Mouse (Mus musculus) ES-E14 (cell line): ENCODE measurements around the gene Prune1. TPM values are rescaled to one million over a fixed set of nuclear protein-coding genes. Genes with fewer than 3 reads are reported as not detected.

Experiments used
- DNase-seq: peaks from one replicate; pipeline ENCODE4 v3.0.0-alpha.2; 2013; ENCODE audit warnings: low read depth, low spot score
- H3K27ac ChIP-seq: 2 replicates; pipeline ENCODE4 v1.5.1; 2012; ENCODE audit warnings: low read depth, mild to moderate bottlenecking, low read length, moderate library complexity, mixed read lengths; ENCODE audit not compliant: poor library complexity, insufficient read depth, severe bottlenecking
- H3K36me3 ChIP-seq: 2 replicates; pipeline ENCODE4 v1.6.1; 2012; ENCODE audit warnings: mild to moderate bottlenecking, low read length, moderate library complexity, mixed read lengths; ENCODE audit not compliant: control insufficient read depth, poor library complexity, insufficient read depth, severe bottlenecking
- H3K4me1 ChIP-seq, 2 experiments: fragments of 150-350 bp in 1 of 2; sonication (generic) in 1 of 2; 2 replicates each; pipeline ENCODE4 v1.6.1; 2012; ENCODE audit warnings: low read length in 2 of 2, mild to moderate bottlenecking in 1 of 2, mixed read lengths in 1 of 2; ENCODE audit not compliant: control insufficient read depth in 2 of 2, insufficient read depth in 2 of 2, poor library complexity in 1 of 2
- H3K4me3 ChIP-seq, 2 experiments: fragments of 150-350 bp in 1 of 2; sonication (generic) in 1 of 2; 2 replicates each; pipeline ENCODE4 v1.5.1; 2012; ENCODE audit warnings: low read length in 2 of 2, low read depth in 1 of 2, mild to moderate bottlenecking in 1 of 2, mixed read lengths in 1 of 2; ENCODE audit not compliant: insufficient read depth in 1 of 2, poor library complexity in 1 of 2, severe bottlenecking in 1 of 2
- H3K9ac ChIP-seq: 2 replicates; pipeline ENCODE4 v1.6.1; 2012; ENCODE audit warnings: low read depth, mild to moderate bottlenecking, low read length, mixed read lengths; ENCODE audit not compliant: poor library complexity, insufficient read depth, severe bottlenecking
- H3K9me3 ChIP-seq: fragments of 150-350 bp; sonication (generic); 2 replicates; pipeline ENCODE4 v1.6.1; 2012; ENCODE audit warnings: low read depth, mild to moderate bottlenecking, low read length; ENCODE audit not compliant: control insufficient read depth, insufficient read depth
- CHD2 ChIP-seq: IDR thresholded peaks from 2 replicates; pipeline ENCODE4 v1.6.1; 2014; ENCODE audit warnings: mild to moderate bottlenecking, low read depth, low read length, inconsistent platforms
- HCFC1 ChIP-seq: IDR thresholded peaks from 2 replicates; pipeline ENCODE4 v1.6.1; 2012; ENCODE audit warnings: low read length, inconsistent platforms, borderline replicate concordance; ENCODE audit not compliant: insufficient read depth
- MAFK ChIP-seq: IDR thresholded peaks from 2 replicates; pipeline ENCODE4 v1.6.1; 2014; ENCODE audit warnings: mild to moderate bottlenecking, low read depth, low read length, inconsistent platforms; ENCODE audit not compliant: insufficient read depth
- ZC3H11A ChIP-seq: IDR thresholded peaks from 2 replicates; pipeline ENCODE4 v1.6.1; 2012; ENCODE audit warnings: low read depth, mild to moderate bottlenecking, inconsistent platforms, low read length, borderline replicate concordance
- ZNF384 ChIP-seq: IDR thresholded peaks from 2 replicates; pipeline ENCODE4 v1.6.1; 2012; ENCODE audit warnings: low read depth, low read length, inconsistent platforms
- in situ Hi-C, 2 experiments: fragments of 600-800 bp; cut with MboI; formaldehyde crosslinking; loops; one replicate each; pipeline ENCODE4 v1.15.1; 2025; ENCODE audit warnings: low sequenced_read_pairs in 2 of 2, inconsistent platforms in 1 of 2; ENCODE audit not compliant: unreplicated experiment in 2 of 2
- total RNA-seq: library from RNA; depleted of rRNA; stranded (reverse); fragments of 300-350 nt; gene quantifications from 2 replicates; pipeline ENCODE4 v1.2.3, GENCODE M21; 2012

Gene Prune1
- total RNA-seq, 1 experiment: 26.4 TPM

GRCm38 (mm10) chr3:95239971-95240370, 41.9 kb downstream of the Prune1 start:
- TF ChIP-seq CHD2: no peak
- no peak for TF ChIP-seq HCFC1
- TF ChIP-seq MAFK: no peak
- H3K9me3 ChIP-seq: no peaks in the 10 kb centered on the region
- peak overlapping the region in 1 of 2 experiments; percentile 51; a peak in 2 of 4 replicates for H3K4me3 ChIP-seq

GRCm38 (mm10) chr3:95239022-95239421, 42.9 kb downstream of the Prune1 start:
- no peak for DNase-seq
- TF ChIP-seq ZC3H11A (no peak), HCFC1 (no peak), ZNF384 (no peak), MAFK (no peak), CHD2 (no peak)
- Histone ChIP-seq H3K4me1 (peaks cover 0 to 24% of the 10 kb centered on the region in 2 experiments; a peak in 3 of 4 replicates), H3K4me3 (no peak overlapping the region), H3K9ac (no peak overlapping the region), H3K9me3 (no peaks in the 10 kb centered on the region), H3K36me3 (peaks cover 26% of the 10 kb centered on the region), H3K27ac (no peak overlapping the region)
- in situ Hi-C loops: no loop called here

More at GRCm38 (mm10) chr3:95239971-95240370, 41.9 kb downstream of the Prune1 start:
- H3K27ac ChIP-seq: no peak overlapping the region
- H3K36me3 ChIP-seq: peaks cover 21% of the 10 kb centered on the region
- in situ Hi-C loops: no loop called here
- peaks cover 0 to 19% of the 10 kb centered on the region in 2 experiments; a peak in 3 of 4 replicates for H3K4me1 ChIP-seq
- H3K9ac ChIP-seq: no peak overlapping the region
- DNase-seq: no peak

DNA sequence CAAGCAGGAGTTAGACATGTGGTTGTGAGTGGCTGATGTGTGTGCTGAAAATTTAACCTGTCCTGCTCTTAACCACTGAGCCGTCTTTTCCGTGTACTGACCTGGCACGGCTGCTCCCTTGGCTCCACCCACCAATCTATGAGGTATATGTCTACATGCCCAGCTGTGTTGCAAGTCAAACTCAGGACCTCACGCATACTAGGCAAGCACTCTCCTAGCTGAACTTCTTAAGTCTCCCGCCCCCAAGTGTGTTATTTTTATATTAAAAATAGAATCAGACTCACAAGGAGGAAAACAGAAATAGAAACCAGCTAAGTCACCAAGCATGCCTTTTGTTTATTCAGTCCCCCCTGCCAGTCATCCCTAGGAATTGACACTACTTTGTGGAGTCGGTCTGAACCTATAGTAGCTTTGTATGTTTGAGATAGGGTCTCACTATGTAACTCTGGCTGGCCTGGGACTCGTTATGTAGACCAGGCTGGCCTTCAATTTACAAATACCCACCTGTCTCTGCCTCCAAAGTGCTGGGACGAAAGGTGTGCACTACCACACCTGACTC, 44.3 kb downstream of the Prune1 start:
- Histone ChIP-seq H3K9me3 (no peaks in the 10 kb centered on the region), H3K4me3 (no peak overlapping the region), H3K27ac (no peak overlapping the region), H3K9ac (no peak overlapping the region), H3K36me3 (peaks cover 35% of the 10 kb centered on the region), H3K4me1 (peaks cover 4 to 35% of the 10 kb centered on the region in 2 experiments)
- in situ Hi-C loops: no loop called here
- TF ChIP-seq MAFK (no peak), CHD2 (no peak), HCFC1 (no peak), ZNF384 (no peak), ZC3H11A (no peak)
- DNase-seq: no peak

DNA sequence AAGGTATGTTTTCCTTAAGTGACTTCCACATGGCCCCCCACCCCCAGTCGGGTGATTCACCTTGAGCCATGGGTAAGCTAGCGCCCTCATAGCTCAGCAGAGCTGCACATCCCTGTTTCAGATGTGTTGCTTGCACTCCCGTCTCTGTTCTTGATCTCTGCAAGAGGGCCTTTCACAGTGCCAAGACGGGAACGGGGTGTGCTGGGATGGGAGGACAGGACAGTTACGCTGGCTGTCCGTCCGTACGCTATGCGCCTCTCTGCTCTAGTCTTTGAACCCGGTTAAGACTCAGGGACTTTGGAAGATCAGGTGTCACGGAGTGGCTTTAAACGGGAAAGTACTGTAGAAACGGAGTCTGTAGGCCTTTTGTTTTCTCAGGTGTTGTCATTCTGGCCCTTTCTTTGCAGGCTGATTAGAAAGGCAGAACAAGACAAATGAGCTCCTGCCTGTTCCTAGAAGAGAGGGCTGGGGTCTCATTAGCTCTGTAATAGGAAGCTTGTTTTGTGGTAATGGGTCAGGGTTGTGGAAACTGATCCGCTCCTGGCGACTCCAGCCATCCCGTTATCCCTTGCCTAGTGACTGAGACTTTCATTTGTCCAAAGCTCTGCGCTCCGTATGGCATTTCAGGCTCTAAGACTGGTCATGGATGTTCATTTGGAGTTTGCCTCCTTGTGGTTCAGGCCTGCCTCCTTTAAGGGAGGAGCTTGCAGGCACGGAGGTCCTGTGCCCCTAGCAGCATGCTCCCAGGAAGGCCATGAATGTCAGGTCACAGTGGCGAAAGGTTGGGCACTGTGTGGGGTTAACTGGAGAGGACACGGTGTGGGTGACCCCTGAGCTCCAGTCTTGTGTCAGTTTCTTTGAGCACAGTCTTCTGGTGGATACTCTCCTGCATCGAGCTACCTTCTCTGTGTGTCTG, 46.2 kb downstream of the Prune1 start:
- no peak for DNase-seq
- Histone ChIP-seq H3K9ac (no peak overlapping the region), H3K9me3 (no peaks in the 10 kb centered on the region), H3K36me3 (peaks cover 44% of the 10 kb centered on the region), H3K4me3 (no peak overlapping the region), H3K4me1 (peaks cover 19 to 49% of the 10 kb centered on the region in 2 experiments), H3K27ac (peak overlapping the region; percentile 14; the same call in 1 of the 2 replicates)
- in situ Hi-C loops: no loop called here
- TF ChIP-seq HCFC1: no peak
- TF ChIP-seq ZNF384: no peak
- TF ChIP-seq CHD2: no peak
- TF ChIP-seq MAFK: no peak
- TF ChIP-seq ZC3H11A: no peak
